Mouse (Mus musculus) forebrain, embryonic 12.5 days (tissue): ENCODE measurements at regions not wholly inside any gene's neighbourhood (a gene's known extent, or its start where the extent isn't known, plus 50 kb on each side); places are given as distances from the start of the nearest gene placed in this dataset.

ENCODE experiments used
- ATAC-seq: fragments of 200-750 bp; cut with Nextera tagmentation; 2 replicates; pipeline ENCODE4 v1.8.0; 2017; ENCODE audit warnings: moderate TSS enrichment; ENCODE audit not compliant: low FRiP score
- H3K27ac ChIP-seq: fragments of 300-500 bp; sonication (generic); 2 replicates; pipeline ENCODE4 v1.5.1; 2016; ENCODE audit warnings: mild to moderate bottlenecking
- H3K27me3 ChIP-seq: fragments of 300-500 bp; sonication (generic); 2 replicates; pipeline ENCODE4 v1.6.1; 2016; ENCODE audit warnings: mild to moderate bottlenecking
- H3K36me3 ChIP-seq: fragments of 300-500 bp; sonication (generic); replicated peaks from 2 replicates; pipeline ENCODE4 v1.6.1; 2016; ENCODE audit warnings: mild to moderate bottlenecking
- H3K4me1 ChIP-seq: fragments of 300-500 bp; sonication (generic); 2 replicates; pipeline ENCODE4 v1.6.1; 2016
- H3K4me2 ChIP-seq: fragments of 300-500 bp; sonication (generic); 2 replicates; pipeline ENCODE4 v1.6.1; 2016; ENCODE audit warnings: mild to moderate bottlenecking, moderate library complexity
- H3K4me3 ChIP-seq: fragments of 300-500 bp; sonication (generic); replicated peaks from 2 replicates; pipeline ENCODE4 v1.5.1; 2016; ENCODE audit warnings: mild to moderate bottlenecking
- H3K9ac ChIP-seq: fragments of 300-500 bp; sonication (generic); 2 replicates; pipeline ENCODE4 v1.6.1; 2016; ENCODE audit warnings: mild to moderate bottlenecking
- H3K9me3 ChIP-seq: fragments of 300-500 bp; sonication (generic); 2 replicates; pipeline ENCODE4 v1.6.1; 2016
- WGBS: fragments of 180-500 bp; shearing (Covaris S2); methylation state at CpG from one replicate; pipeline ENCODE4 v1.1.7; 2016; 5-methylcytosine and 5-hydroxymethylcytosine counted together

- peak; percentile 47; the same call in 1 of the 2 replicates for ATAC-seq
- no peaks in the 10 kb centered on the region for H3K27me3 ChIP-seq
- H3K9me3 ChIP-seq = no peaks in the 10 kb centered on the region
- peak overlapping the region; percentile 54 for H3K27ac ChIP-seq
- H3K4me2 ChIP-seq = no peak overlapping the region
- no peak overlapping the region for H3K4me3 ChIP-seq
- no peak overlapping the region for H3K9ac ChIP-seq
- H3K4me1 ChIP-seq = peaks cover 52% of the 10 kb centered on the region
- 43% methylated on average over 3 of the region's 3 CpGs for WGBS
- H3K36me3 ChIP-seq = no peaks in the 10 kb centered on the region
These were observed 72.8 kb upstream of the Rgma start for GRCm38 (mm10) chr7:73302501-73302900.

GRCm38 (mm10) chr7:73303818-73304217 lies 71.5 kb upstream of the Rgma start:
- Histone ChIP-seq H3K4me2 (no peak overlapping the region), H3K4me1 (peaks cover 58% of the 10 kb centered on the region), H3K4me3 (no peak overlapping the region), H3K27ac (peak overlapping the region; percentile 58), H3K36me3 (no peaks in the 10 kb centered on the region), H3K9me3 (no peaks in the 10 kb centered on the region), H3K27me3 (no peaks in the 10 kb centered on the region), H3K9ac (no peak overlapping the region)
- WGBS = 9% methylated on average over 9 of the region's 9 CpGs
- ATAC-seq = no peak

- H3K9ac ChIP-seq = no peak overlapping the region
- H3K4me1 ChIP-seq = peaks cover 58% of the 10 kb centered on the region
- no peaks in the 10 kb centered on the region for H3K27me3 ChIP-seq
- H3K4me2 ChIP-seq = peak overlapping the region; percentile 34
- WGBS = 5% methylated on average over 9 of the region's 9 CpGs
- H3K9me3 ChIP-seq = no peaks in the 10 kb centered on the region
- no peaks in the 10 kb centered on the region for H3K36me3 ChIP-seq
- ATAC-seq = peak; percentile 65
- no peak overlapping the region for H3K4me3 ChIP-seq
- H3K27ac ChIP-seq = 0 out of 2 replicates have a peak overlapping the region, but pooled peaks have one; percentile 43
These were observed 70.5 kb upstream of the Rgma start for GRCm38 (mm10) chr7:73304799-73305198.

- 11% methylated on average over 14 of the region's 14 CpGs for WGBS
- Histone ChIP-seq H3K4me1 (peaks cover 58% of the 10 kb centered on the region), H3K27me3 (no peaks in the 10 kb centered on the region), H3K4me3 (no peak overlapping the region), H3K4me2 (peak overlapping the region; percentile 34; the same call in 1 of the 2 replicates), H3K36me3 (no peaks in the 10 kb centered on the region), H3K9ac (no peak overlapping the region), H3K27ac (peak overlapping the region; percentile 67), H3K9me3 (0 out of 2 replicates have a peak, but pooled peaks cover 1% of the 10 kb centered on the region)
- no peak for ATAC-seq
These were observed 69.9 kb upstream of the Rgma start for GRCm38 (mm10) chr7:73305286-73305975.

- no peak overlapping the region for H3K4me2 ChIP-seq
- H3K9ac ChIP-seq = no peak overlapping the region
- peaks cover 58% of the 10 kb centered on the region for H3K4me1 ChIP-seq
- H3K36me3 ChIP-seq = no peaks in the 10 kb centered on the region
- peak overlapping the region; percentile 67; the same call in 1 of the 2 replicates for H3K27ac ChIP-seq
- no peak for ATAC-seq
- no peak overlapping the region for H3K4me3 ChIP-seq
- H3K9me3 ChIP-seq = 0 out of 2 replicates have a peak, but pooled peaks cover 5% of the 10 kb centered on the region
- WGBS = 37% methylated on average over 6 of the region's 6 CpGs
- no peaks in the 10 kb centered on the region for H3K27me3 ChIP-seq
These were observed 69.0 kb upstream of the Rgma start for GRCm38 (mm10) chr7:73306296-73306695.

GRCm38 (mm10) chr7:73306728-73307127 lies 68.6 kb upstream of the Rgma start:
- 43% methylated on average over 5 of the region's 5 CpGs for WGBS
- H3K4me3 ChIP-seq = no peak overlapping the region
- no peaks in the 10 kb centered on the region for H3K36me3 ChIP-seq
- 0 out of 2 replicates have a peak, but pooled peaks cover 5% of the 10 kb centered on the region for H3K9me3 ChIP-seq
- no peak for ATAC-seq
- no peaks in the 10 kb centered on the region for H3K27me3 ChIP-seq
- H3K9ac ChIP-seq = no peak overlapping the region
- peaks cover 56% of the 10 kb centered on the region for H3K4me1 ChIP-seq
- no peak overlapping the region for H3K27ac ChIP-seq
- H3K4me2 ChIP-seq = no peak overlapping the region

GRCm38 (mm10) chr7:73307586-73308490 lies 67.5 kb upstream of the Rgma start:
- no peak overlapping the region for H3K27ac ChIP-seq
- no peak overlapping the region for H3K4me3 ChIP-seq
- H3K27me3 ChIP-seq = no peaks in the 10 kb centered on the region
- 36% methylated on average over 13 of the region's 13 CpGs for WGBS
- ATAC-seq = no peak; the same call in 1 of the 2 replicates
- no peak overlapping the region for H3K4me2 ChIP-seq
- peaks cover 47% of the 10 kb centered on the region for H3K4me1 ChIP-seq
- 0 out of 2 replicates have a peak, but pooled peaks cover 5% of the 10 kb centered on the region for H3K9me3 ChIP-seq
- H3K36me3 ChIP-seq = no peaks in the 10 kb centered on the region
- H3K9ac ChIP-seq = no peak overlapping the region

- Histone ChIP-seq H3K4me1 (peaks cover 40% of the 10 kb centered on the region), H3K27ac (no peak overlapping the region), H3K9ac (no peak overlapping the region), H3K4me3 (no peak overlapping the region), H3K36me3 (no peaks in the 10 kb centered on the region), H3K4me2 (no peak overlapping the region), H3K9me3 (0 out of 2 replicates have a peak, but pooled peaks cover 5% of the 10 kb centered on the region), H3K27me3 (no peaks in the 10 kb centered on the region)
- ATAC-seq = no peak
- WGBS = 87% methylated on average over 7 of the region's 7 CpGs
These were observed 66.3 kb upstream of the Rgma start for GRCm38 (mm10) chr7:73308981-73309380.

- Histone ChIP-seq H3K27me3 (no peaks in the 10 kb centered on the region), H3K9ac (no peak overlapping the region), H3K4me1 (peaks cover 29% of the 10 kb centered on the region), H3K9me3 (0 out of 2 replicates have a peak, but pooled peaks cover 5% of the 10 kb centered on the region), H3K4me3 (no peak overlapping the region), H3K27ac (no peak overlapping the region), H3K36me3 (no peaks in the 10 kb centered on the region), H3K4me2 (no peak overlapping the region)
- no peak for ATAC-seq
- 95% methylated on average over 10 of the region's 10 CpGs for WGBS
These were observed 65.3 kb upstream of the Rgma start for GRCm38 (mm10) chr7:73310056-73310455.

GRCm38 (mm10) chr7:73310581-73311136 lies 64.7 kb upstream of the Rgma start:
- WGBS = 99% methylated on average over 15 of the region's 15 CpGs
- no peak overlapping the region for H3K4me2 ChIP-seq
- H3K36me3 ChIP-seq = no peaks in the 10 kb centered on the region
- peaks cover 23% of the 10 kb centered on the region for H3K4me1 ChIP-seq
- H3K4me3 ChIP-seq = no peak overlapping the region
- H3K27ac ChIP-seq = no peak overlapping the region
- no peaks in the 10 kb centered on the region for H3K27me3 ChIP-seq
- H3K9ac ChIP-seq = no peak overlapping the region
- H3K9me3 ChIP-seq = 0 out of 2 replicates have a peak, but pooled peaks cover 5% of the 10 kb centered on the region
- no peak for ATAC-seq

GRCm38 (mm10) chr7:73315555-73315954 lies 59.8 kb upstream of the Rgma start:
- H3K27me3 ChIP-seq = no peaks in the 10 kb centered on the region
- H3K4me3 ChIP-seq = no peak overlapping the region
- no peaks in the 10 kb centered on the region for H3K36me3 ChIP-seq
- no peak overlapping the region for H3K9ac ChIP-seq
- H3K4me2 ChIP-seq = no peak overlapping the region
- no peak overlapping the region for H3K27ac ChIP-seq
- WGBS = 84% methylated on average over 3 of the region's 3 CpGs
- ATAC-seq = no peak
- H3K9me3 ChIP-seq = 0 out of 2 replicates have a peak, but pooled peaks cover 2% of the 10 kb centered on the region
- no peaks in the 10 kb centered on the region; the same call in 1 of the 2 replicates for H3K4me1 ChIP-seq

GRCm38 (mm10) chr7:73317574-73317973 lies 57.7 kb upstream of the Rgma start:
- no peaks in the 10 kb centered on the region; the same call in 1 of the 2 replicates for H3K4me1 ChIP-seq
- H3K9me3 ChIP-seq = no peaks in the 10 kb centered on the region
- H3K27me3 ChIP-seq = no peaks in the 10 kb centered on the region
- WGBS = 96% methylated on average over 4 of the region's 4 CpGs
- no peak for ATAC-seq
- no peaks in the 10 kb centered on the region for H3K36me3 ChIP-seq
- no peak overlapping the region for H3K9ac ChIP-seq
- H3K4me2 ChIP-seq = no peak overlapping the region
- H3K27ac ChIP-seq = no peak overlapping the region
- H3K4me3 ChIP-seq = no peak overlapping the region
